Mouse (Mus musculus): ENCODE measurements around the gene Col6a4. TPM values are rescaled to one million over a fixed set of nuclear protein-coding genes. Genes with fewer than 3 reads are reported as not detected.

The Col6a4 gene
- polyA plus RNA-seq, 2 experiments = 0.12 to 0.53 TPM

DNA sequence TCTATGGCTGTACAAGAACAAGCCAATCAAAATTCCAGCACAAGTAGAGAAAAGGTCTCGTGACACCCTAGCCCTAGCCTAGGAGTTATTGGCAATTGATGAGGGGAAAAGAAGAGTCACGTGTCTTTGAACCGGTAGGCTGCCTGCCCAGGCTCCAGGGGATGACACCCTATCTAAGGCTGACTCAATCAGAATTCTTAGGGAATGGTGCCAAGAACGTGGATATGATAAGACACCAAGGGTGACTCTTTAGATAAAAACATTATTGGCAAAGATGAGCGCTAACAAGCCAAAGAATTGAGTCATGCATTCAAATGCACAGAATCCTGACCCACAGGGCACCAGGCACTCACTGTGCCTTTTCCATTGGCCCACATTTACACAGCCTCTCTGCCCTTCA lies 125.7 kb downstream of the Col6a4 start:
- Histone ChIP-seq H3K27ac (replicated peaks; ENCODE audit: low read depth, low read length) (no peak overlapping the region), H3K36me3 (ENCODE audit: control insufficient read depth, insufficient read depth, low read length) (no peaks in the 10 kb centered on the region), H3K27me3 (ENCODE audit: control insufficient read depth, insufficient read depth, low read length) (no peaks in the 10 kb centered on the region), H3K4me2 (replicated peaks; ENCODE audit: low read depth, low read length, severe bottlenecking) (no peak overlapping the region), H3K9me3 (ENCODE audit: control insufficient read depth, low read length) (no peaks in the 10 kb centered on the region), H3K9ac (ENCODE audit: low read depth, low read length, severe bottlenecking) (no peak overlapping the region), H3K4me3 (replicated peaks; ENCODE audit: low read length) (no peak overlapping the region), H3K4me1 (ENCODE audit: control insufficient read depth, insufficient read depth, low read length) (no peaks in the 10 kb centered on the region)
- WGBS = 75% methylated on average over 5 of the region's 5 CpGs
- no peak for DNase-seq (ENCODE audit: low spot score)
- no peak for ATAC-seq (ENCODE audit: low FRiP score, low read depth)
- TF ChIP-seq POLR2A (IDR thresholded peaks at IDR 0.05; ENCODE audit: borderline replicate concordance, extremely low read depth, insufficient read depth, insufficient read length) = no peak

DNA sequence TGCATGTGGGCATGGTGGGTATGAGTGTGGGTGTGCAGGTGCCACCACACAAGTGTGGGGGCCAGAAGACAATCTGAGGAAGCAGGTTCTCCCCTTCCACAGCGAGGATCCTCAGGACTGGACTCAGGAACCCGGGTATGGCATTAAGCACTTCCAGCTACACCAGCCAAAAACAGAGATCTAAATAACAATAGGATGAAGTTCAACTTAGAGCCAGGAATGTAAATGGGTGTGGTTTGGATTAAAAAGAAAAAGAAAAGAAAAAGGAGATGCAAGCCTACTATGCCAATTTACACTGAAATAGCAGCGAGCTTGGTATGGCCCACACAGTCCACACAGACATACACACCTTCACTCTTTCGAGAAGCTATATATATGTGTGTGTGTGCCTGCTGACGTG lies 128.6 kb downstream of the Col6a4 start:
- H3K4me2 ChIP-seq (replicated peaks; ENCODE audit: low read depth, low read length, severe bottlenecking) = no peak overlapping the region
- no peak overlapping the region for H3K4me3 ChIP-seq (replicated peaks; ENCODE audit: low read length)
- H3K9ac ChIP-seq (ENCODE audit: low read depth, low read length, severe bottlenecking) = no peak overlapping the region
- H3K4me1 ChIP-seq (ENCODE audit: control insufficient read depth, insufficient read depth, low read length) = no peaks in the 10 kb centered on the region
- TF ChIP-seq POLR2A (IDR thresholded peaks at IDR 0.05; ENCODE audit: borderline replicate concordance, extremely low read depth, insufficient read depth, insufficient read length) = no peak
- DNase-seq (ENCODE audit: low spot score) (no peak), ATAC-seq (ENCODE audit: low FRiP score, low read depth) (no peak)
- 74% methylated on average over 5 of the region's 5 CpGs for WGBS
- H3K36me3 ChIP-seq (ENCODE audit: control insufficient read depth, insufficient read depth, low read length) = no peaks in the 10 kb centered on the region
- no peaks in the 10 kb centered on the region for H3K9me3 ChIP-seq (ENCODE audit: control insufficient read depth, low read length)
- no peaks in the 10 kb centered on the region for H3K27me3 ChIP-seq (ENCODE audit: control insufficient read depth, insufficient read depth, low read length)
- H3K27ac ChIP-seq (replicated peaks; ENCODE audit: low read depth, low read length) = no peak overlapping the region

DNA sequence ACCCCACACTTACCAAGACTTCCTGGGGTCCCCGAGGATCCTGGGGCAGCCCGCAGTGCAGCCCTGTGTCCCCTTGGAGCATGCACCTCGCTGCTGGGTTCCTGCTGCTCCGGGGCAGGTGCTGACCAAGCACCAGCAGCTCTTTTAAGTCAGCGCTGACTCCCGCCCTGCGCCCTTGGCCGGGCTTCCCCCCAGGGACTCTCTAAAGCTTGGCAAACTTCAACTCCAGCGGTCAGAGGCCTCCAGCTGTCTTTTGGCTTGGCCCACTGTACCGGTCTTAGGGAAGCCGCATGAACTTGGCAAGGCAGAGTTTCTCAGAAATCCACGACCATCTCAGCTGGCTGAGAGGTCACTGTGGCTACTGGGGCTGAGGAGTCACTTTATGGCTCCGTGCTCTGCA lies 136.1 kb downstream of the Col6a4 start, which contains the start of gene Col6a5:
Gene Col6a5, minus strand, starts transcription at position 111 of the 400 bp plus-strand sequence.
- DNase-seq (ENCODE audit: low spot score) (peak; percentile 26), ATAC-seq (ENCODE audit: low FRiP score, low read depth) (no peak)
- Histone ChIP-seq H3K27ac (replicated peaks; ENCODE audit: low read depth, low read length) (no peak within 1 kb of the TSS), H3K36me3 (ENCODE audit: control insufficient read depth, insufficient read depth, low read length) (no peaks in the 10 kb centered on the region), H3K4me1 (ENCODE audit: control insufficient read depth, insufficient read depth, low read length) (peaks cover 7% of the 10 kb centered on the region), H3K9ac (ENCODE audit: low read depth, low read length, severe bottlenecking) (no peak within 1 kb of the TSS), H3K4me3 (replicated peaks; ENCODE audit: low read length) (no peak within 1 kb of the TSS), H3K4me2 (replicated peaks; ENCODE audit: low read depth, low read length, severe bottlenecking) (no peak within 1 kb of the TSS), H3K27me3 (ENCODE audit: control insufficient read depth, insufficient read depth, low read length) (no peaks in the 10 kb centered on the region), H3K9me3 (ENCODE audit: control insufficient read depth, low read length) (no peaks in the 10 kb centered on the region)
- WGBS = 13% methylated on average over 13 of the region's 13 CpGs
- TF ChIP-seq POLR2A (IDR thresholded peaks at IDR 0.05; ENCODE audit: borderline replicate concordance, extremely low read depth, insufficient read depth, insufficient read length) = no peak

DNA sequence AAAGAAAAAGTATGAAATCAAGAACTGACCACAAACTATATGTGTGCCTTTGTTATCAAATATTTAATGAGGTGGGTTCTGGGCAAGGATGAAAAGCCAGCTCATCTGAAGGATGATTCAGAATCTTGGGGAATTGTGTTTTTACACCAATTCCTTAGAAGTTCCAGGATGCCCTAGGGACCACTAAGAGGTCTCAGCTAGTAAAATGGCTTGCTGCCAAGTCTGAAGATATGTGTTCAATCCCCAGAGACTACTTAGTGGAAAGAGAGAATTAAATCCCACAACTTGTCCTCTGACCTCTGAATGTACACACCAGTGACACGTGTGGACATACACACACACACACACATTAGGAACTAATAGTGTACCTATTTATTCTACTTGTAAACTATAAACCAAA lies 137.5 kb downstream of the Col6a4 start:
- TF ChIP-seq POLR2A (IDR thresholded peaks at IDR 0.05; ENCODE audit: borderline replicate concordance, extremely low read depth, insufficient read depth, insufficient read length) = no peak
- Histone ChIP-seq H3K36me3 (ENCODE audit: control insufficient read depth, insufficient read depth, low read length) (no peaks in the 10 kb centered on the region), H3K9ac (ENCODE audit: low read depth, low read length, severe bottlenecking) (no peak overlapping the region), H3K27me3 (ENCODE audit: control insufficient read depth, insufficient read depth, low read length) (no peaks in the 10 kb centered on the region), H3K4me1 (ENCODE audit: control insufficient read depth, insufficient read depth, low read length) (peaks cover 7% of the 10 kb centered on the region), H3K4me2 (replicated peaks; ENCODE audit: low read depth, low read length, severe bottlenecking) (no peak overlapping the region), H3K27ac (replicated peaks; ENCODE audit: low read depth, low read length) (no peak overlapping the region), H3K9me3 (ENCODE audit: control insufficient read depth, low read length) (no peaks in the 10 kb centered on the region), H3K4me3 (replicated peaks; ENCODE audit: low read length) (no peak overlapping the region)
- DNase-seq (ENCODE audit: low spot score) (no peak), ATAC-seq (ENCODE audit: low FRiP score, low read depth) (no peak)
- WGBS = 53% methylated on average over 1 of the region's 1 CpGs

DNA sequence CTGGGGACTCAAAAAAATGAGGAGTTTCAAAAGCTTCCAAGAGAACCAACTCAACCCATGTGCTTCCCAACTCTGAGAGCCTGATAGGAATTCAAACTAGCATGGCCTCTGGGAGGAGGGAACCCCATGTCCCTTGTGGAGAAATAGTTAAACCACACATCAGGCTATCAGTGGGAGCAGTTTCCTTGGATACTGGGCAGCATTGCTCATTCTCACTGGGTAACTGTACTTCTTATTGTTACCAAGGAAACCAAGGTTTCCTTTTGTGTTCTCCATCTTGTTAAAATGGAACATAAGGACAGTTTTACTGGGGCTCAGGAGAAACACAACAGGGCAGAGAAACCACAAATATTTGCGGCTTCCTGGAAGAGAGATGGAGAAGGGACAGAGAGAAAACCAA lies 146.8 kb downstream of the Col6a4 start:
- no peaks in the 10 kb centered on the region for H3K36me3 ChIP-seq (ENCODE audit: control insufficient read depth, insufficient read depth, low read length)
- H3K4me2 ChIP-seq (replicated peaks; ENCODE audit: low read depth, low read length, severe bottlenecking) = no peak overlapping the region
- H3K27me3 ChIP-seq (ENCODE audit: control insufficient read depth, insufficient read depth, low read length) = no peaks in the 10 kb centered on the region
- H3K4me3 ChIP-seq (replicated peaks; ENCODE audit: low read length) = no peak overlapping the region
- TF ChIP-seq POLR2A (IDR thresholded peaks at IDR 0.05; ENCODE audit: borderline replicate concordance, extremely low read depth, insufficient read depth, insufficient read length) = no peak
- DNase-seq (ENCODE audit: low spot score) (no peak), ATAC-seq (ENCODE audit: low FRiP score, low read depth) (no peak)
- H3K27ac ChIP-seq (replicated peaks; ENCODE audit: low read depth, low read length) = no peak overlapping the region
- H3K9ac ChIP-seq (ENCODE audit: low read depth, low read length, severe bottlenecking) = no peak overlapping the region
- no peaks in the 10 kb centered on the region for H3K4me1 ChIP-seq (ENCODE audit: control insufficient read depth, insufficient read depth, low read length)
- no peaks in the 10 kb centered on the region for H3K9me3 ChIP-seq (ENCODE audit: control insufficient read depth, low read length)
- WGBS = 91% methylated on average over 1 of the region's 1 CpGs

DNA sequence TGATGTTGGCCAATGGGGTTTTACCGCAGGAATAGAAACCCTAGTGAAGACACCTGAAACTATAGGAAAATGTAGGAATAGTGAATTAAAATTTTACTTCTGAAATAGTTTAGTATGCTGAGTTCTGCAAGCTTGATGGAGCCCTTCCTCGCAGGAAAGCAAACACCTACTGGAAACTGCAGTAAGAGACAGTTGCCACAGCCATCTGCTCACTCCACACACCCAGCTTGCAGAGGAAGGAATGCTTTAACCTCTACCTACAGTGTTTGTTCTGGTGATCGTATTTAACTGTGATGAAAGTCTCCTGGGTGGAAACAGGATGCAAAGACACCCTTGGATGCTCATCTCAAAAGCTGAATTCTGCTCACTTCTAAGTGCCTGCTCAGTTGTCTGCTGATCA lies 149.0 kb downstream of the Col6a4 start:
- Histone ChIP-seq H3K4me2 (replicated peaks; ENCODE audit: low read depth, low read length, severe bottlenecking) (no peak overlapping the region), H3K36me3 (ENCODE audit: control insufficient read depth, insufficient read depth, low read length) (no peaks in the 10 kb centered on the region), H3K9me3 (ENCODE audit: control insufficient read depth, low read length) (no peaks in the 10 kb centered on the region), H3K4me3 (replicated peaks; ENCODE audit: low read length) (no peak overlapping the region), H3K27ac (replicated peaks; ENCODE audit: low read depth, low read length) (no peak overlapping the region), H3K4me1 (ENCODE audit: control insufficient read depth, insufficient read depth, low read length) (no peaks in the 10 kb centered on the region), H3K27me3 (ENCODE audit: control insufficient read depth, insufficient read depth, low read length) (no peaks in the 10 kb centered on the region), H3K9ac (ENCODE audit: low read depth, low read length, severe bottlenecking) (no peak overlapping the region)
- no peak for ATAC-seq (ENCODE audit: low FRiP score, low read depth)
- no peak for TF ChIP-seq POLR2A (IDR thresholded peaks at IDR 0.05; ENCODE audit: borderline replicate concordance, extremely low read depth, insufficient read depth, insufficient read length)
- no peak for DNase-seq (ENCODE audit: low spot score)
- 75% methylated on average over 3 of the region's 3 CpGs for WGBS

Other genes starting within 250 kb of the Col6a4 start
- gene Col6a5, start 136.1 kb downstream of the Col6a4 start, polyA plus RNA-seq (2012; rRNA removed) = 1.7 and 2.8 TPM in 2 replicates
- gene Col6a5, start 136.1 kb downstream of the Col6a4 start, polyA plus RNA-seq (2014; fragmentation: Nextera tagmentation; extraction: Ambion mirVana) = 0.58 and 1.1 TPM in 2 replicates
- gene Glyctk, start 61.4 kb upstream of the Col6a4 start, polyA plus RNA-seq (2012; rRNA removed) = 3.5 and 4.9 TPM in 2 replicates
- 2.5 and 2.6 TPM in 2 replicates for gene Glyctk, start 61.4 kb upstream of the Col6a4 start, polyA plus RNA-seq (2014; fragmentation: Nextera tagmentation; extraction: Ambion mirVana)
- gene Wdr82, start 74.1 kb upstream of the Col6a4 start, polyA plus RNA-seq (2012; rRNA removed) = 104 and 122 TPM in 2 replicates
- gene Wdr82, start 74.1 kb upstream of the Col6a4 start, polyA plus RNA-seq (2014; fragmentation: Nextera tagmentation; extraction: Ambion mirVana) = 30.2 and 32.5 TPM in 2 replicates
- 87.0 and 93.5 TPM in 2 replicates for gene Ppm1m, start 103.0 kb upstream of the Col6a4 start, polyA plus RNA-seq (2012; rRNA removed)
- gene Ppm1m, start 103.0 kb upstream of the Col6a4 start, polyA plus RNA-seq (2014; fragmentation: Nextera tagmentation; extraction: Ambion mirVana) = 39.2 and 48.3 TPM in 2 replicates
- gene Twf2, start 106.3 kb upstream of the Col6a4 start, polyA plus RNA-seq (2012; rRNA removed) = 69.2 and 76.3 TPM in 2 replicates
- 62.4 and 65.6 TPM in 2 replicates for gene Twf2, start 106.3 kb upstream of the Col6a4 start, polyA plus RNA-seq (2014; fragmentation: Nextera tagmentation; extraction: Ambion mirVana)
- 0.96 and 0.99 TPM in 2 replicates for gene Tlr9, start 125.8 kb upstream of the Col6a4 start, polyA plus RNA-seq (2012; rRNA removed)
- gene Tlr9, start 125.8 kb upstream of the Col6a4 start, polyA plus RNA-seq (2014; fragmentation: Nextera tagmentation; extraction: Ambion mirVana) = 0.08 and 0.11 TPM in 2 replicates
- gene Alas1, start 151.9 kb upstream of the Col6a4 start, polyA plus RNA-seq (2012; rRNA removed) = 83.3 and 97.2 TPM in 2 replicates
- gene Alas1, start 151.9 kb upstream of the Col6a4 start, polyA plus RNA-seq (2014; fragmentation: Nextera tagmentation; extraction: Ambion mirVana) = 89.3 and 95.4 TPM in 2 replicates
- gene Poc1a, start 184.3 kb upstream of the Col6a4 start, polyA plus RNA-seq (2012; rRNA removed) = 20.1 and 25.9 TPM in 2 replicates
- 17.4 and 20.2 TPM in 2 replicates for gene Poc1a, start 184.3 kb upstream of the Col6a4 start, polyA plus RNA-seq (2014; fragmentation: Nextera tagmentation; extraction: Ambion mirVana)

All from limb, embryonic 14.5 days (tissue).